Mouse (Mus musculus): ENCODE results near the gene 1700029I15Rik. TPM values are rescaled to one million over a fixed set of nuclear protein-coding genes. Genes with fewer than 3 reads are reported as not detected.
"Not testable (repeated sequence)": the region's sequence is repeated elsewhere in the genome, so short reads cannot be mapped to it uniquely, and the experiment has no call there.

1700029I15Rik gene
- polyA plus RNA-seq, 1 experiment from 2014 or later, result 6.9 TPM

DNA sequence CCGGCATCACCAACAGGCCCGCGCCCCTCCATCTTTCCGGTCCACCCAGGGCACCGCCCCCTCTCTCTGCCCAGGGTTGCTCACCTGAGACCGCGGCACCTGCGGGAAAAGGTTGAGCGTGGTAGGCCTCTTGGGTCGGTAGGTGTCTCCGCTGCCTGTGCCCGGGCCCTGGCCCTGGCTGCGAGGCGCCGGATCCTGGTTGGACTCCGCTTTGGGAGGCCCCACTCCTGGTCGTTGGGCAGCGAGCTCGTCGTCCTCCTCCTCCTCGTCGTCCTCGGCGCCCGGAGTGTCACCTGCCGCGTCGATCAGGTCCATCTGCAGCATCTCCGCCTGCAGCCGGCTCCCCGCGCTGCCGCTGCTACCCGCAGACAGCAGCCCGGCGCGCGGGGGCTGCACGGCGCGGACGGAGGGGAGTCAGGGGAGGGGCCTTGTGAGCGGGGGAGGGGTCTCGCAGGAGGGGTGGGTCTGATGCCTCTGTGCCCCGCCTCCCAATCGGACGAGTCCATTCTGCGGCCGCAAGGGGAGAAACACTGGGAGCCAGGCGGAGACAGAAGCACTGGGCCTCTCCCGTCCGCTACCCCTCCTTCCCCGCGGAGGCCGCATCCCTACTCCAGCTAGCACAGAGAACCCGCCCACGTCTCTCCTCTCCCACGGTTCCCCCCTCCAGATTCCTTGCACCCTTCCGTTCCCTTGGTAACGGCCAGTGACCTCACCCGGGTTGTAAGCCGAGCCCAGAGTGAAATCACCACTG is 6.7 kb downstream of the 1700029I15Rik start:
- H3K9ac ChIP-seq, result peak overlapping the region; percentile 94
- H3K4me1 ChIP-seq (replicated peaks), result peaks cover 70% of the 10 kb centered on the region
- ATAC-seq (ENCODE audit: low FRiP score), result peak; percentile 93
- under 1% methylated on average over 53 of the region's 62 CpGs for WGBS
- H3K4me2 ChIP-seq, result peak overlapping the region; percentile 88
- H3K36me3 ChIP-seq, result peaks cover 37% of the 10 kb centered on the region
- H3K27ac ChIP-seq, result peak overlapping the region; percentile 93
- H3K9me3 ChIP-seq, result no peaks in the 10 kb centered on the region
- no peaks in the 10 kb centered on the region for H3K27me3 ChIP-seq
- H3K4me3 ChIP-seq, result peak overlapping the region; percentile 84

DNA sequence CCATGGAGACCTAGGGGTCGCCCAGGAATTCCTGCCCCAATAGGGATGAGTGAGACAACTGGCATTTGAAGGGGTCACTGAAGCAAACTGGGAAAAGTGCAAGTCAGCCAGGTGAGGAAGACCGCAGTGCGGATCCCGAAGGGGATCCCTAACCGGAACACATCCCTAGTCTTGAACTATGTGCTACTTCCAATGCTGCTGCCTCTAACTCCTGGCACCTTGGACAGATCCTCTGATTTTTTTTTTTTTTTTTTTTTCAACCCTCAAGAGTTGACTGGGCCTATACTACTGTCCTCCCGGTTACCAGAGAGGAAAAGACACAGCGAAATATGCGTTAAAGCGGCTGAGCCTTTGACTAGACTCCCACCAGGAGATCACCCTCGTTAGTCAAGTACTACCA is 7.3 kb downstream of the 1700029I15Rik start:
- Histone ChIP-seq H3K9me3 (no peaks in the 10 kb centered on the region), H3K4me3 (peak overlapping the region; percentile 84), H3K4me2 (peak overlapping the region; percentile 88), H3K4me1 (replicated peaks) (peaks cover 70% of the 10 kb centered on the region), H3K27ac (peak overlapping the region; percentile 93), H3K36me3 (peaks cover 31% of the 10 kb centered on the region), H3K9ac (peak overlapping the region; percentile 94), H3K27me3 (no peaks in the 10 kb centered on the region)
- no peak; the same call in 1 of the 2 replicates for ATAC-seq (ENCODE audit: low FRiP score)
- 2% methylated on average over 10 of the region's 10 CpGs for WGBS

DNA sequence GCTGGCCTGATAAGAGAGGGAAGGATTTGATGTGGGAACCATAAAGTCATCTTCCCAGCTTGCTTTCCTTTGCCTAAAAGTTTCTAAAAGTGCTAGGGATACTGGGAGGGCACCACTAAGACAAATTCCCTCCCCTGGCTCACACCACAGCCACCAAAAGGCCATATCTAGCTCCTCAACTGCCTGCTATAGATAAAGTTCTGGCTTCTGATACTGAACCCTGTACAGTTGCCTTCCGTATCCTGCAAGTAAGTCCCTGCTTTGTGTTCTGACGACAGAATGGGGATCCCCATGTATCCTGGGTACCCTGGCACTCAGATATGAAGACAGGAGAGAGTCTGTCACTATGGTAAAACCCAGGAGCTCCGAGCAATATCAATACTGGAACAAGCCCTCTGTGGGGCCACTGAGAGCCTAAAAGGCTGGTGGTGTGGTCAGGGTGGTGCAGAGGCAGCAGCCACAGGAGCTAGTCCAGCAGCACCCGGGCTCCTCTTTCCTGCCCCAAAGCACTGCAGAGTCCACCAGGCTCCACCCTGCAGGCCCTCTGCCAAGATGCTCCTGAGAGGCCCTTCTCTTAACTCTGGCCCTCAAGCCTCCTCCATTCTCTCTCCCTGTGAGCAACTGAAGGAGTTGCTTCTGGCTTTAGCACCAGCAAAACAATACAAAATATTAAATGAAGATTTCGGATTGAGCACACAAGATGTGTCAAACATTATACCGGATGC is 8.0 kb downstream of the 1700029I15Rik start:
- Histone ChIP-seq H3K9me3 (no peaks in the 10 kb centered on the region), H3K4me2 (peak overlapping the region; percentile 88), H3K36me3 (peaks cover 24% of the 10 kb centered on the region), H3K4me1 (replicated peaks) (peaks cover 70% of the 10 kb centered on the region), H3K4me3 (no peak overlapping the region), H3K9ac (0 out of 2 replicates have a peak overlapping the region, but pooled peaks have one; percentile 94), H3K27ac (peak overlapping the region; percentile 93), H3K27me3 (no peaks in the 10 kb centered on the region)
- no peak for ATAC-seq (ENCODE audit: low FRiP score)
- 75% methylated on average over 6 of the region's 6 CpGs for whole genome bisulfite sequencing

DNA sequence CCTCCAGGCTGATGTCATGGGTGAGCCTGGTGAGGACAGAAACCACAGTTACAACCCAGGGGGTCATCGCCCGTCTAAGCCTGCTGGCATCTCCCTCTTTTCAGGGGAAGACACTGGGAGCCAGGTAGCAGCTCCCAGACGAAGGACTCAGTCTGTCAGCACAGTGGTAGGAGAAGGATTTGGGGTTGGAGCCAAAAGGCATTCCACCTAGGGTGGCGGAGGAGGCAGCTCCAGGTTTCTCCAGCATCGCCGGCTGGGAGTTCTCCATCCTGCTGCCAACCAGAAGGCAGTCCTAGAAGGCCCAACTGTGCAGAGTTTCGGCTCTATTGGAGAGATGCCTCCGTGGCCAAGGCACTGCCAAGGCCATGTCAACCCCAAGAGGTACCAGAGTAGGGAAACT is 8.8 kb downstream of the 1700029I15Rik start:
- peaks cover 69% of the 10 kb centered on the region for H3K4me1 ChIP-seq (replicated peaks)
- peak overlapping the region; percentile 71; the same call in 1 of the 2 replicates for H3K9ac ChIP-seq
- peak overlapping the region; percentile 33; the same call in 1 of the 2 replicates for H3K4me3 ChIP-seq
- peak overlapping the region; percentile 93 for H3K27ac ChIP-seq
- peaks cover 16% of the 10 kb centered on the region for H3K36me3 ChIP-seq
- no peak for ATAC-seq (ENCODE audit: low FRiP score)
- H3K27me3 ChIP-seq, result no peaks in the 10 kb centered on the region
- WGBS, result 88% methylated on average over 8 of the region's 8 CpGs
- peak overlapping the region; percentile 56 for H3K4me2 ChIP-seq
- no peaks in the 10 kb centered on the region for H3K9me3 ChIP-seq

DNA sequence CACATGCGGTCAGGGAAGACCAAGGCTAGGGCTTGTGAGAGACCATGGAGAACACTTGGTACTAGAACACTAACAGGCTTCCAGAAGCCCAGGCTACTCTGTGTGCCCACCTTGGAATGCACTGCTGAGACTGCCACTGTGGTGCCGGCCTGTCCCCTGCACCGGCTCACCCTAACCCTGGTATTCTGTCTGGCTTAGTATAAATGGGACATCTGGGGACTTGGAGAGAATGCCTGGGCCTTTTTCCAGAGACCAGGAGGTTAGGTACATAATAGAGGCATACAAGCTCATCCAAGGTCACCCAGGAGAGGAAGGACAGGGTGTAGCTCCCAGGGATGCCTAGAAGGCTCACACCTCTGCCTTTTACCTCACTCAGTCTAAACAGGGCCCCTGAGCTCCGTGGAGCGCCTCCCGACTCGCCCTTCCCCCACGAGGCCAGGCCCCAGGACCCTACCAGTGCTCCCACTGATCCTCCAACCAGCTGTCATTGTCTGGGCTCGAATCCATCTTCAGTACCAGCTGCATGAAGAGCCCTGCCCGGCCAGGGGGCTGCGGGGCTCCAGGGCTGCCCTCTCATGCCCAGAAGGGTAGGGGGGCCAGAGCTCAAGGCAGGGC is 9.5 kb downstream of the 1700029I15Rik start:
- Histone ChIP-seq H3K4me1 (replicated peaks) (peaks cover 66% of the 10 kb centered on the region), H3K4me3 (peak overlapping the region; percentile 33), H3K4me2 (peak overlapping the region; percentile 56), H3K36me3 (peaks cover 10% of the 10 kb centered on the region), H3K27ac (peak overlapping the region; percentile 93), H3K27me3 (no peaks in the 10 kb centered on the region), H3K9me3 (no peaks in the 10 kb centered on the region), H3K9ac (peak overlapping the region; percentile 71)
- 21% methylated on average over 11 of the region's 11 CpGs for whole genome bisulfite sequencing
- no peak for ATAC-seq (ENCODE audit: low FRiP score)

DNA sequence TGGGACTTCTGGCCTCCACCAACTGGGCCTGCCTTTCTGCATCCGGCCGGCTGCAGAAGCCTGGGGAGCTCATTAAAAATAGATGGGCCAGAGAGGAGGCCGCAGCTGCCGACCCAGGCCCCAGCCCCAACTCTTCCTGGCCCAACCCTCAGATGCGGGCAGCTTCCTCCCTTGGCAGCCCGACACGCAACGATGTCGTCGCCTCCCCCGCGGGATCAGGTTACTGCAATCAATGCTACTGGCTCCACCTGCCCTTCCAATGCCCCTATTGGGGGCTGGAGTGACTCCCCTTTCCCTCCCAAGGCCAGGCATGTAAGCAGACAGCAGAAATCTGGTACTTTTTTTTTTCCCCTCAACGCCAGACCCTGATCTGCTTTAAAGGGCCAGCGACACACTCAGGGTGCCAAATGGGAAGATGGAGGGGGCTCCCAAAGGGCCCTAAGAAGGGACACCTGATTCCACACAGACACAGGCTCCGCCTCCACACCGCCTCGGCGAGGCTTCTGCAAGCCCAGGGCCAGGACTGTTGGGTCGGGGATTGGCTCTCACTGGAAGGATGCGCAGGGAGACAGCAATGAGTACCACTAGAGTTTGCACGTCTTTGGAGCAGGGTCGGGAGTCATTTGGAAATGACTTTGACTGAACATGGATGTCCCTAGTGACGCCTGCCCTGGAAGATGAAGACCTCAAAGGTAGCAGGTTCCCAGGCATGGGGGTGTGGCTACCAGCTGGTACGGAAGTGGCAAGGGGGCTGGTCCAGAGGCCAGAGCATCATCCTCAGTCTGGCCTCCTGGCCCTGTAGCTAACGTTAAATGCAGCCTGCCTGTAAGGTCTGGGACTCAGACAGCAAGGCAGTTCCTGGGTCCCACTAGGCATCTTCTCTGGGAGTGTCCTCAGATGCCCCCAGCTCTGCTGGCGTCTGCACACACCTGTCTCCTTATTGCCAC is 10.3 kb downstream of the 1700029I15Rik start:
- no peaks in the 10 kb centered on the region for H3K27me3 ChIP-seq
- peak overlapping the region; percentile 93 for H3K27ac ChIP-seq
- H3K9ac ChIP-seq, result peak overlapping the region; percentile 71
- peak overlapping the region; percentile 56 for H3K4me2 ChIP-seq
- peaks cover 2% of the 10 kb centered on the region; the same call in 1 of the 2 replicates for H3K36me3 ChIP-seq
- no peak for ATAC-seq (ENCODE audit: low FRiP score)
- H3K4me3 ChIP-seq, result peak overlapping the region; percentile 33
- WGBS, result 5% methylated on average over 26 of the region's 26 CpGs
- peaks cover 69% of the 10 kb centered on the region for H3K4me1 ChIP-seq (replicated peaks)
- no peaks in the 10 kb centered on the region for H3K9me3 ChIP-seq

DNA sequence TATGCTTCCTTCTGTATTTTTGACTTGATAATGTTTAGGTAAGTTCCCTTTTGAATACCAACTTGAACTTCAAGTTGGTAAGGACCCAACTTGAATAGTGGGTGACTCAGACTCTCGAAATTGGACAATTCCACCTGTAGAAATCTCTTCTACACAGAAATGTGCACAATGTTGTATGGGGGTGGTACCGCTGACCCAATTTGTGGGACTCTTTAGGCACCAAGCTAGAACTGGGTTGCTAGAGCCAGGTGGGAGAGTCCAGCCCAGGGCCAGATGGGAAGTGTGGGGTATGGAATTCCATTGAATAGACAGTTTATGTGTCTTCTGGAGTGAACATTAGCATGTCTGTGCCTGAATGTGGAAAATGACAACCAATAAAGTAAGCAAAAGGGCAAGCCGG is 13.2 kb downstream of the 1700029I15Rik start:
- H3K4me1 ChIP-seq (replicated peaks), result peaks cover 71% of the 10 kb centered on the region
- no peak for ATAC-seq (ENCODE audit: low FRiP score)
- WGBS, result 92% methylated on average over 3 of the region's 3 CpGs

DNA sequence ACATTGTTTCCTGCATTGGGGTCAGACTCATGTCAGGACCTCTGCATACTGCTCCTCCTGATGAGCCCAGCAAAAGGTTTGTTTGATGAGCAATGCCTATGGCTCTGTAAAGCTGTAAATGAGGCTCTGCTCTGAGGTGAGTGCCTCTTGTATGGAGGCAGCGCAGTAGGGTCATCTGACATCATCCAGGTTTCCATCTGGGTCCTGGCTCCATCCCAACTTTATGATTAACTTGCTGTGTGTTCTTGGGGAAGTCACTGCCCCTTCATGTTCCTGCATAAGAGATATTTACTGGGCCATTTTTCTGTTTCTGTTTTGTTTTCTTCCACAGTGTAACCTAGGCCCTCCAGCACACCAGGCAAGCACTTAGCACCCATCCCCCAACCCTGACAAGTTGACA is 15.1 kb downstream of the 1700029I15Rik start:
- H3K27me3 ChIP-seq, result no peaks in the 10 kb centered on the region
- 85% methylated on average over 1 of the region's 1 CpGs for WGBS
- peak overlapping the region; percentile 1 for H3K4me2 ChIP-seq
- H3K4me3 ChIP-seq, result no peak overlapping the region
- H3K9me3 ChIP-seq, result no peaks in the 10 kb centered on the region
- no peak overlapping the region for H3K9ac ChIP-seq
- no peak for ATAC-seq (ENCODE audit: low FRiP score)
- no peaks in the 10 kb centered on the region for H3K36me3 ChIP-seq
- H3K4me1 ChIP-seq (replicated peaks), result peaks cover 59% of the 10 kb centered on the region
- no peak overlapping the region for H3K27ac ChIP-seq

More for the DNA sequence above, 13.2 kb downstream of the 1700029I15Rik start:
- Histone ChIP-seq H3K27ac (no peak overlapping the region), H3K36me3 (no peaks in the 10 kb centered on the region), H3K9ac (no peak overlapping the region), H3K4me3 (no peak overlapping the region), H3K4me2 (no peak overlapping the region), H3K9me3 (no peaks in the 10 kb centered on the region), H3K27me3 (no peaks in the 10 kb centered on the region)

DNA sequence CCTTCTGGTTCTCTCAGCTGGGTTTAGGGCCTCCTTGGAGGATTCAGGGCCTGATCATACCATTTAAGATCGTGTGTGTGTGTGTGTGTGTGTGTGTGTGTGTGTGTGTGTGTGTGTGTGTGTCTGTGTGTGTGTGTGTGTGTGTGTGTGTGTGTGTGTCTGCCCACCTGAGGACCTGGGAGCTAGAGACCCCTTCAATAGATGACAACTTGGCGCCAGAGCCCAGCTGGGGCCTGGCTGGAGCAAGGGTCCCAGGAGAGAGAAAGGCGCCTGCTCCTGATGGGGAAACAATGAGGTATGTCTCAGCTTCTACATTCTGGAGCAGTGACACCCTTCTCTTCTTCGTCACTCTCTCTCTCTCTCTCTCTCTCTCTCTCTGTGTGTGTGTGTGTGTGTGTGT is 17.5 kb downstream of the 1700029I15Rik start:
- Histone ChIP-seq H3K27ac (peak overlapping the region; percentile 88; the same call in 1 of the 2 replicates), H3K9ac (peak overlapping the region; percentile 96; the same call in 1 of the 2 replicates), H3K4me2 (peak overlapping the region; percentile 83), H3K4me1 (replicated peaks) (peaks cover 53% of the 10 kb centered on the region), H3K4me3 (peak overlapping the region; percentile 81), H3K36me3 (peaks cover 12% of the 10 kb centered on the region)
- not testable (repeated sequence) for ATAC-seq (ENCODE audit: low FRiP score); H3K27me3 ChIP-seq; H3K9me3 ChIP-seq
- 45% methylated on average over 3 of the region's 4 CpGs for WGBS

DNA sequence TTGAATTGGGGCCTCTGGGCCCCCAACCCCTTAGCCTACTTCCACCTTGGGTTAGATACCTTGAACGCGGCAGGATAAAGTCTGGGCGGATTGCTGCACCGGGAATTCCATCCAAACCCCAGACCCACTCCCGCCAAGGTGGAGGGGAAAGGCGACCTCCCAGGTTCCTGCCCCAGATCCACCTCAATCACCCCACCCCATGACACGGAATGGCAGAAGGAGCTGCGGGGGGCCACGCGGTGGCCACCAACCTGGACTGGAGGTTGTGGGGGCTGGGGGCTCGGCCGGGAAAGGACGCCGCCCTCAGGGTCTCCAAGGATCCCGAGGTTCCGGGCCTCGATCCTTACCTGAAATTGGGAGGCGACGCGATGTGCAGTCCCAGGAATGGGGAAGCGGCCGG is 18.3 kb downstream of the 1700029I15Rik start:
- Histone ChIP-seq H3K4me3 (peak overlapping the region; percentile 81), H3K4me2 (peak overlapping the region; percentile 83), H3K27me3 (no peaks in the 10 kb centered on the region), H3K9ac (peak overlapping the region; percentile 96), H3K27ac (peak overlapping the region; percentile 88), H3K36me3 (peaks cover 20% of the 10 kb centered on the region), H3K9me3 (no peaks in the 10 kb centered on the region), H3K4me1 (replicated peaks) (peaks cover 61% of the 10 kb centered on the region)
- 1% methylated on average over 22 of the region's 22 CpGs for WGBS
- peak; percentile 12 for ATAC-seq (ENCODE audit: low FRiP score)

DNA sequence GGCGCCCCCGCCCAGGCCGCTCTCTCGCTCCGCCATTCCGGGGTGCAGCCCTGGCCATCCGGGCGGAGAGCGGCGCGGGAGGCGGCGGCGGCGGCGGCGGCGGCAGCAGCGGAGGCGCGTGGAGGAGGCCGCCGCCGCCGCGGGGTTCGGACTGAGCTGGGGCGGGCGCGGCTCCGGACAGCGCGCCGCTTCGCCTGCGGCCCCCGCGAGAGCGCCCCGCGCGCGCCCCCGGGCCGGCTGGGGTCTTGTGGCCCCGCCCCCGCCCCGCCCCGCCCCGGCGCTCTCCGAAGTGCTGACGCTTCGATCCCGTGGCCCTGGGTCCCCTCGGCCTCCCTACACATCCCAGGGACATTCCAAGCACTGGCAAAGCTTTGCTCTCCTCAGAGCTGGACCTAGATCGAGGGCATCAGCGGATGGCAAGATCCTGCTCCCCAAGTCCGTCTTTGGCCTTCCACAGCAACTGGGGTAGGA is 18.8 kb downstream of the 1700029I15Rik start, which contains the start of gene Mapk8ip1:
Gene Mapk8ip1, minus strand, starts transcription at position 173 of the 471 bp plus-strand sequence.
- peak; percentile 57 for ATAC-seq (ENCODE audit: low FRiP score)
- 1% methylated on average over 45 of the region's 59 CpGs for WGBS
- H3K4me3 ChIP-seq, result peak within 1 kb of the TSS; percentile 81
- peak within 1 kb of the TSS; percentile 83 for H3K4me2 ChIP-seq
- peak within 1 kb of the TSS; percentile 96 for H3K9ac ChIP-seq
- peak within 1 kb of the TSS; percentile 88 for H3K27ac ChIP-seq
- no peaks in the 10 kb centered on the region for H3K9me3 ChIP-seq
- no peaks in the 10 kb centered on the region for H3K27me3 ChIP-seq
- peaks cover 24% of the 10 kb centered on the region for H3K36me3 ChIP-seq
- peaks cover 66% of the 10 kb centered on the region for H3K4me1 ChIP-seq (replicated peaks)

Data from hindbrain, embryonic 13.5 days (tissue).